Mouse (Mus musculus): ENCODE data around the gene Fgfr2. TPM values are rescaled to one million over a fixed set of nuclear protein-coding genes. Genes with fewer than 3 reads are reported as not detected.
"Not testable (repeated sequence)": the region's sequence is repeated elsewhere in the genome, so short reads cannot be mapped to it uniquely, and the experiment has no call there.

Fgfr2 gene
- total RNA-seq, 2 experiments from 2014 or later: 35.8 to 40.8 TPM

DNA sequence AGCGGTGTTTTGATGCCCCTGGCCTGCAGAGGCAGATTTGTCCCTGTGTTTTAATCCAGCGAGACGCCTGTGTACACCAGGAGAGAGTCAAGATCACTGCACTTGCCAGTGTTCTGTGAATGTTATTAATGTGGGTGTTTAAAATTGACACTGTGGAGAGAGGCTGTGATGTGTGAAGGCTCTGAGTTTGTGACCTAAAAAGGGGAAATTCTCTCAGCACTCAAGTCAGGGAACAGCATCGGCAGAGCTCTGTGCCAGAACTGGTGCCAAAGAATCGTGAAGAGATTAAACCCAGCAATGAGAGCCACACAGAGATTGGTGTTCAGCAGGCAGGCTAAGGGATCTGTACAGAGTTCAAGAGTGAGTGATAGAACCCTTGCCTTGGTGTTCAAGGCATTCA is 2567.6 kb downstream of the Fgfr2 start:
- DNase-seq: no peak
- intact Hi-C loops (cut with DNase I): no loop called here

DNA sequence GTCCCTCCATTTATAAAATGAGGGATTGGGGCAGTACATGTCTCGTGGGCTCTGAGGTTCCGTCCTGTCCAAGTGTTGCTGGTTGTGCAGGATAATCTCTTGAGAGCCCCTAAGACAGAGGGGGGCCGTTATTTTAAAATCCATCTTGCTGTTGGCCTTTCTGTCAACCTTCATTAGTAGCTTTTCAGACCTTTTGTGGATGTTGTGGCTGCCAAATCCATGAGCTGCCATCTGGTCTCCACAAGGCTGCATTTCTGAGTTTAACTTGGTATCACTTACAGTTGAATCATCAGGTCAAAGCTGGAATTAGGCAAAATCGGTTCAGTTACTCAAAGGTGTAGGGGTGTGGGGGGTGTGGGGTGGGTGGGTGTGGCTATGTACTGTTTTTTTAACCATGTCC is 2569.8 kb downstream of the Fgfr2 start:
- intact Hi-C loops (cut with DNase I): no loop called here
- no peak for DNase-seq

DNA sequence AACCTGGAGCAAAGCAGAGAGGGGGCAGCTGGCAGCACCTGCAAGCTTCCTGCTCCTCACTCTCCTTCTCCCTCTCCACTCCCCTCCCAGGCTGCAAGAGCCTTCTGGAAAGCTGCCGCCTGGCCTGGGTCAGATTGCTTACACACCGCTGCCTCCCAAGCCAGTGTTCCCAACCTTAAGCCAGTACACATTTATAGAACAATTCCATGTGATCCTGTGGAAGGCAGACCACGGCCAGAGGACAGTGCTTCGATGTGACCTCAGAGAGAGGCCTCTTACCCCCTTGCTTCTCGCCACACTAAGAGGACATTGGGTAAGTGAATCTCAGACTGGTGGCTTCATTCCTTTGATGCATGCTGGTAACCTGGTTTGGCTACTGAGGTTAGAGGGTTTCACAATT is 2570.4 kb downstream of the Fgfr2 start:
- intact Hi-C loops (cut with DNase I): no loop called here
- peak; percentile 65 for DNase-seq

DNA sequence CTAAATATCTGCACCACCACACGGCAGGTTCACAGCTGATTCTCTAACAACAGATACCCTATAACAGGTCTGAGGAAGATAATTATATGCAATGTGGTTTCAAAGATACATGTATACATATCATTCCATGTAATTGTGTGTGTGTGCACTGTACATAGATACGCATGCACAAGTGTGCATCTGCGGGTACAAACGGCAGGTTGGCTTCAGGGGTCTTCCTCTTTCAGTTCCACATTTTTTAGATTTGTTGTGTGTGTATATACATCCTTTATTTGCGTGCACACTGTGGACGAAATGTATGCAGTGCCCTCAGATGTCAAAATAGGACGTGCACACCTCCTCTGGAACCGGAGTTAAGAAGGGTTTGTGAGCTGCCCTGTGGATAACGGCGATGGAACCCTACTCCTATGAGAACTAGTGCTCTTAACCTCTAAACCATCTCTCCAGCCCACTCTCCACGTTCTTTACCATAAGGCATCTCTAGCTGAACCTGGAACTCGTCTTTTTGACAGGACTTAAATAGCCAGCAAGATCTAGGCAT is 2575.4 kb downstream of the Fgfr2 start:
- no peak for DNase-seq
- intact Hi-C loops (cut with DNase I): no loop called here

GRCm38 (mm10) chr7:130546791-130547484 is 2576.2 kb downstream of the Fgfr2 start:
- peak; percentile 94 for DNase-seq
- intact Hi-C loops (cut with DNase I): no loop called here

DNA sequence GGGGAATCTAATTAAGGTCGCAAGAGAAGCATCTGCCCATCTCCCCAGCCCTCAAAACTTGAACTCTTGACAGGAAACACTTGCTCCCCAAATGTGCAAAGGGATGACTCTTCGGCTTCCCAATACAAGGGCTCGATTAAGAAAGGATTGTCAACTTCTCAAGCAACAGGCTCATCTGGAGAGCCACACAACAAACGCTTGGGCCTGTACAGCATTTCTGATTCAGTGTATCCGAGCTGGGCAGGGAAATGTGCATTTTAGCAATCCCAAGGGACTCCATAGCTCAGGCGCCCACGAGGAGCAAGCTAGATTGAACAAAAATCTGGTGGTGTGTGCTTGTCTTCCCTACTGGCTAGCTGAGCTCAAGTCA is 2576.7 kb downstream of the Fgfr2 start:
- no peak for DNase-seq
- intact Hi-C loops (cut with DNase I): no loop called here

DNA sequence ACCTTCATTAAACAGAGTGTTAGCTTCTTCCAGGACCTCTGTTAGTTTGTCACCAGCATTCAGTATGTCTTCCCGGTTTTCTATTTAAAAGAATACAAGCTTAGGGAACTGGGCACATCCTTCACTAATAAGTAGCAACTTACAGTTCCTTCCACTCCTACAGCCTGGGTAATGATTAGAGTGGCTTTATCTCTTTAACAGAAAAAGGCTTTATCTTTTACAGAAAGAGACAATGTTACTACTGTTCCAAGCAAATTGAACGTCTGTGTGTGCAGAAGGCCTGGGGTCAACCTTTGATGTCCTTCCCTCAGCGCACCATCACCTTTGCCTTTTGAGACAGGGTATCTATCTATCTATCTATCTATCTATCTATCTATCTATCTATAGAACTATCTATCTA is 2577.3 kb downstream of the Fgfr2 start:
- intact Hi-C loops (cut with DNase I): no loop called here
- DNase-seq: no peak

DNA sequence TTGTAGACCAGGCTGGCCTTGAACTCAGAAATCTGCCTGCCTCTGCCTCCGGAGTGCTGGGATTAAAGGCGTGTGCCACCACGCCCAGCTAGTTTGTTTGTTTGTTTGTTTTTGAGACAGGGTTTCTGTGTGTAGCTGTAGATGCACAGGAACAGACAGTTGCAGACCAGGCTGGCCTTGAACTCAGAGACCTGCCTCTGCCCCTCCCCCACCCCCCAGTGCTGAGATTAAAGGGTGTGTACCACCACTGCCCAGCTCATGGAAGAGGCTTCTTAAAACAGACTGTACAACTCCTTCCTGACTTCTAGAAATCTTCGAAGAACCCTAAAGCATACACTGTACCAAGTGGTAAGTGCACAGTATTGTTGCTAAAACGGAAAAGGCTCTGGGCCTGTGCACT is 2577.7 kb downstream of the Fgfr2 start:
- intact Hi-C loops (cut with DNase I): no loop called here
- no peak for DNase-seq

DNA sequence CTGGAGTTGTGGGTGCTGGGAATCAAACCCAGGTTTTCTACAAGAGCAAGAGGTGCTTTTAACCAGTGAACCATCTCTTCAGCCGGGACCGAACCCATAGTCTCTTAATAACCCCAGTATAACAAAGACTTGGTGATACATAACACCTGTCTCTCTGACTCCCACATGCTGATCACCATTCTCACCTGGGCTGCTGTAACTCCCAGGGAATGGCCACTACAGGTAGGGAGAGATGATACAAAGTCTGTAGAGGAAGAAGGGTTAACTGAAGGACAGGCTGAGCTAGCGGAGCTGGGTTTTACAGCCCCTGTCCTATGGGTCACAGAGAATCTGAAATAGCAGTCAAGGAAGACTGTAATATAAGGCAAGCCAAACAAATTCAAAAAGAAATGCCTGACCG is 2580.0 kb downstream of the Fgfr2 start:
- DNase-seq: no peak
- intact Hi-C loops (cut with DNase I): no loop called here

DNA sequence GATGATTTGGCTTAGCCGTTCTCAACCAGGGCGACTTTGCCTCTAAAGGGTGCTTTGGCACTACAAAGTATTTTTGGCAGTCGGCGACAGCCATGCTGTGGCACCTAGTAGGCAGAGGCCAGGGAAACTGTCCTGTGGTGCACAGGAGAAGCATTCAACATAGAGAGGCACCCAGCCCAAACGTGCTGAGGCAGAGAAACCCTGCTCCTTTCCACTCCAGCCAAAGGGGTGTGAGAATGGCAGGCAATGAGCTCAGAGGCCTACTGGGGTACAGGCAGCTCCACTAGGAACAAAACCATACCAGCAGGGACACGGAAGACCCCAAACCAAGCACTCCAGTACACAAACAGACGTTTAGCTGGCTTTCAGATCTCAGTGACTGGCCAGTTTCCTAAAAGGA is 2583.0 kb downstream of the Fgfr2 start:
- intact Hi-C loops (cut with DNase I): no loop called here
- DNase-seq: no peak

GRCm38 (mm10) chr7:130537068-130537467 is 2586.1 kb downstream of the Fgfr2 start:
- intact Hi-C loops (cut with DNase I): loop anchor here (10.0 kb wide), 1 partner anchor 228 kb away; no protein-coding TSS in a partner anchor
- no peak for DNase-seq

DNA sequence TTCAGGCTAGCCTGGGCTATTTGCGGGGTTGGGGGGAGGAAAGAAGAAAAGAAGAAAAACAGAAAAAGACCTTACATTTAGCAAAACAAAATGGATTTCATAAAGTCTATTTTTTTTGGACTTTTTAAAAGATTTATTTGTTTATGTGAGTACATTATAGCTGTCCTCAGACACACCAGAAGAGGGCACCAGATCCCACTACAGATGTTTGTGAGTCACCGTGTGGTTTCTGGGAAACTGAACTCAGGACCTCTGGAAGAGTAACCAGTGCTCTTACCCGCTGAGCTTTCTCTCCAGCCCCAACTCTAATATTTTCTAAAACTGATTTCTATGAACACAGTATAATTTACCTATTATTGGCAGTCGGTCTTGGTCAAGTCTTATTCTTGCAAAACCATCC is 2588.0 kb downstream of the Fgfr2 start:
- DNase-seq: no peak
- intact Hi-C loops (cut with DNase I): loop anchor here (10.0 kb wide), 1 partner anchor 230 kb away; no protein-coding TSS in a partner anchor

DNA sequence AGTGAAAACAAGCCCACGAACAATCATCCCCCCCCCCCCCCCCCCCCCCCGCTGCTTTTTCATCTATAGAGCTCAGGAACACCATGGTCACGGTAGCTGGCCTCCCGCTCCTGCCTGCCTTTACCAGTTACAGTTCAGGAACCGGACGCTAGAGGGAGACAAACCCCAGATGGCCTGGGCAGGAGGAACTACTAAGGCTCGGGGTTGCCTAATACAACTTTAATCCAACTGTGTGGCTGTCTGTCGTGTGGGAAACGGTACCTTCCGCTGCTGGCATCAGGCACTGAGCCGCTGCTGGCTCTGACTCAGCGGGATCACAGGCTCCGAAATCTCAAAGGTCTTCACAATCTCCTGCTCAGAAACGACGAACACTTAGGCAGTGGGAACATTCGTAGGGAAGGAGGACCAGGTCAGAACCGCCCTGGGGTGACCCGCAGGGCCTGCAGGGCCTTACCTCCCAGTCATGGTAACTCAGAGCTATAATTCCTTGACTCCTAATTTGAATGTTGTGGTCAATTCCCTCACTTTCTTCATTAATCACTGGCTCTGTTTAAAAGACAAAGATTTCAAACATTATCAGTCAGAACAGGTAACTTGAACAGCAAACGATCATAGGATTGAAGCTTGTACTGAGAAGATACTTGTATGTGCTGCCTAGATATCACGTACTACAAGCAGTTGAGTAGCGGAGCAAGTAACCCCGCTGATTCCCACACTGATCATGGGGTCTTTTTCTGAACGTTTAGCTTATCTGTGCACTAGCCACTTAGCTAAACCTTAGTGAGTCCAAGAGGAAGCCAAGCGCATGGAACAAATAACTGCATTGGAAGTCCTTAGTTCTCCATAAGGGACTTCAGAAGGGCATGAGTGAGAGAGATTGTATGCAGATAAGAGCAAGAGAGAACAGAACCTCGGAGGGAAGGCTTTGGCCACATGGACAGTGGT is 2589.6 kb downstream of the Fgfr2 start:
- intact Hi-C loops (cut with DNase I): loop anchor here (10.0 kb wide), 1 partner anchor 231 kb away; no protein-coding TSS in a partner anchor
- DNase-seq: peak; percentile 90

DNA sequence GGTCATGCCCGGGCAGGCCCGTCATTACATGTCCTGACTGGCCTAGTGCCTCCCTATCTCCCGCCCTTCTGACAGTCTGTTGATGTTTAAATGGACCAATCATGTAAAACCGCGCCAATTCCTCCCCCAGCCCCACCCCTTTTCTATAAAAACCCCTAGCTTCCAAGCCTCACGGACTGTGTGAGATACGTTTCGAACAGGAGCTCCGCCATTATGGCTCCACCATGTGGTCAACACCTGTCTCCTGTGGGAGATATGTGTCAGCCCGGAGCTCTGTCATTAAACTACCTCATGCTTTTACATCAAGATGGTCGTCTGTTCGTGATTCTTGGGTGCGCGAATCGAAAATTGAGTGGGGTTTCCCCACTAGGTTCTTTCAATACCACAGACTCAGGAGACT is 2592.0 kb downstream of the Fgfr2 start:
- not testable (repeated sequence) for DNase-seq
- intact Hi-C loops (cut with DNase I): loop anchor here (10.0 kb wide), 1 partner anchor 234 kb away; no protein-coding TSS in a partner anchor

DNA sequence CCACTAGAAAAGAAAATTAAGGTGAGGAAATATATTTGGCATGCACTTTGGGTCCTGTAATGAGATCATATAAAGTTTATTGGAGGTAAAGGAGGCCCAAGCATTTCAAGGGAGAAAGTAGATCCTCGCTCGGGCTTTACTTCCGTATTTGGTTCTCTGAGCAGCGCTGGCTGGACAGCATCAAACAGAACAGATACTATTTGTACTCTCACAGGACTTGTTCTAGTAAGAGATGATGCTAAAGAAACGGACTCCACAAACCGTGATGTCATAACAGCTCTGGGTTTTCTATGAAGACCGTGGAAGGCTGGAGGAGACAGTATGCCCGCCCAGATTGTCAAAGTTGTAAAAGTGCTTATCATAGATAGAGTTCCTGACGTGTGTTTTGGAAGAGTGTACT is 2595.8 kb downstream of the Fgfr2 start:
- intact Hi-C loops (cut with DNase I): no loop called here
- no peak for DNase-seq

DNA sequence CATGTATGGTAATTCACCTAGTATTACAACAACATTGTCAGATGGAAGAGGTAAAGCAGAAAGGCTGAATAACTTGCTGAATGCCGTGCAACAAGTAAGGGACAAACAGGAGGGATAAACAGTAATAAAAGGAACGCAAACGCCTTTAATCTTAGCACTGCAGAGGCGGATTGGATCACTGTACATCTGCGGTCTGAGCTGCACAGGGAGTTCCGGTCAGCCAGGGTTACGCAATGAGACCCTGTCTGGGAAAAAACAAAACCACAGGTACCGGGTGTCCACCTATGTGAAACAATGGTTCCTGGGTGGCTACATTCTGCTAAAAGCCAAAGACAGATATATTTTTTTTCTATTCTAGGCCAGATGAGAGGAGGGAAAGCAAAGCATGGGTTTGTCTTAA is 2599.7 kb downstream of the Fgfr2 start:
- DNase-seq: no peak
- intact Hi-C loops (cut with DNase I): no loop called here

DNA sequence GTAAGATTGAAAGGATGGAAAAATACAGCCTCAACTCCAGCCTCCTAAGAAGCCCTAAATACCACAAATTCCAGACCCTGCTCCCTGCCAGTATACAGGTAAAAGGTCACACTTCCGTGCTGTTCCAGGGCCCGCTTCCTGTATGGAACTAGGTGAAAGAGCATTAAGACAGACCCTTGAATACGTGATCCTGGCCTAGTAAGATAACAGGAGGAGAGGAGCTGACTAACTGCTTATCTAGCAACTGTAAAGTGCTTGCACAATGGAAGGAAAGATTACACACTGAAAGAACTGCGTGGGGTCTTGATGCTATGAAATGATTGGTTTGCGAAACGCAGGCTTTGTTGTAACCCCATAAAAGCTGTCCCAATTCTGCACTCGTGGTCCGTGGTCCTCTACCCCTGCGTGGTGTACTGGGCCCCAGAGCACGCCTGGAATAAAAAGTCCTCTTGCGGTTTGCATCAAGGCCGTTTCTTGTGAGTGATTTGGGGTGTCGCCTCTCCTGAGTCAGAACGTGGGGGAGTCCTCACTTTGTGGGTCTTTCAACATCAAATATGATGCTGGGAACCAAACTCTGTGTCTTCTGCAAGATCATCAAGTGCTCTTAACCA is 2602.2 kb downstream of the Fgfr2 start:
- intact Hi-C loops (cut with DNase I): no loop called here

GRCm38 (mm10) chr7:130520049-130520425 is 2603.1 kb downstream of the Fgfr2 start, which contains the start of gene Ate1:
Ate1 (minus strand) TSS chr7:130520369.
- DNase-seq: no peak
- intact Hi-C loops (cut with DNase I): no loop called here

More for the DNA sequence above, 2602.2 kb downstream of the Fgfr2 start:
- DNase-seq: no peak

DNA sequence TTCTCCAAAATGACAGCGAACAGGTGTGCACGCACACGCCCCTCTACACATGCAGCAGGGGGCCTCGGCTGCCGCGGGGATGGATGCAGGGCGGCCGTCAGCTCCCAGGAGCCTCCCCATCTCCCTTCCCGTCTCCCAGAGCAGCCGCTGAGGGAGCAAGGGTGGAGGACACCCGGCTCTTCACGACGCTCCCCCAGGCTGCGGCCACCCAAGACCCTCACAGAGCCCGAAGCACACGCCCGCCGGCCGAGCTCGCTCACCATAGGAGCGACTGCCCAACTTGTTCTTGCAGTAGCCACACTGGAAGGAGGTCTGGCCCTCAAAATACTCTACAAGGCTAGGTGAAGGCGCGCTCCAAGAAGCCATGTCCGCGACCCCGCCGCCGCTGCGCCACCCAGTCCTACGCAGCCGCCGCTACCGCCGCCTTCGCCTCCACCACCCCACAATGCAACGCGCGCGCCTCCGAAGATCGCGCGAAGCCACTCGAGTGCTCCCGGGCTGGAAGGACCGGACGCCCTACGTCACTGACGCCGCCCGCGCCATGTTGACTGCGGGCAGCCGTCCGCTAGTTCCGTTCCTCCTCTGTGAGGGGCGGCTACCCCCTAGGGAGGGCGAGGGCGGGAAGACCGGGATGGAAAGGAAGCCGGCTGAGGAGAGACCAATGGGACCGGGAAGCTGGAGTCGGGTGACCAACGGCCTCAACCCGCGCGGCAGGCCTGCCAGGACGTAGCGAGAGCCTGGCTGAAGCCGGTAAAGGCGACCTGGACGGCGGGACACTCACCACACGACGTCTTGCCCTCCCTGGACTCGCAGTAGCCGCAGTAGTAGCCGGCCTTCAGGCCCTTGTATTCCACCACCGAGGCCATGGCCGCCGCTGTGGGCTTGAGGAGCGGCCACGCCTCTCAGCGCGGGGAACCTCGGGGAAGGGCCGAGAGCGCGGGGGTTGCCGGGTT is 2603.8 kb downstream of the Fgfr2 start:
- intact Hi-C loops (cut with DNase I): no loop called here
- peak; percentile 99 for DNase-seq

Data from left cerebral cortex, postnatal 4 days (tissue).